Mouse (Mus musculus): ENCODE data around the gene Tbce. TPM values are rescaled to one million over a fixed set of nuclear protein-coding genes. Genes with fewer than 3 reads are reported as not detected.

The Tbce gene
- polyA plus RNA-seq, 1 experiment = 0.59 TPM

GRCm38 (mm10) chr13:14063942-14064271 lies 24.5 kb upstream of the Tbce start:
- Histone ChIP-seq H3K4me3 (replicated peaks) (peak overlapping the region; percentile 89), H3K4me1 (ENCODE audit: control insufficient read depth) (peaks cover 46% of the 10 kb centered on the region), H3K27me3 (ENCODE audit: control insufficient read depth) (no peaks in the 10 kb centered on the region), H3K9me3 (ENCODE audit: control insufficient read depth, low read length) (no peaks in the 10 kb centered on the region), H3K36me3 (ENCODE audit: control insufficient read depth) (peaks cover 43% of the 10 kb centered on the region)
- TF ChIP-seq GATA1 (IDR thresholded peaks at IDR 0.05; ENCODE audit: low read length) (no peak), TAL1 (IDR thresholded peaks at IDR 0.05; ENCODE audit: low read length) (no peak)

GRCm38 (mm10) chr13:14063013-14063941 lies 23.8 kb upstream of the Tbce start, which contains the start of the genes Arid4b and Ggps1:
TSS of gene Arid4b (plus strand) at chr13:14063232.
TSS of gene Ggps1 (minus strand) at chr13:14063488.
- no peak for TF ChIP-seq TAL1 (IDR thresholded peaks at IDR 0.05; ENCODE audit: low read length)
- no peak for TF ChIP-seq GATA1 (IDR thresholded peaks at IDR 0.05; ENCODE audit: low read length)
- H3K4me1 ChIP-seq (ENCODE audit: control insufficient read depth) = peaks cover 41% of the 10 kb centered on the region
- no peaks in the 10 kb centered on the region for H3K9me3 ChIP-seq (ENCODE audit: control insufficient read depth, low read length)
- H3K4me3 ChIP-seq (replicated peaks) = peak within 1 kb of the TSS; percentile 89
- H3K27me3 ChIP-seq (ENCODE audit: control insufficient read depth) = no peaks in the 10 kb centered on the region
- peaks cover 39% of the 10 kb centered on the region for H3K36me3 ChIP-seq (ENCODE audit: control insufficient read depth)

- H3K4me1 ChIP-seq (ENCODE audit: control insufficient read depth) = peaks cover 41% of the 10 kb centered on the region
- peak overlapping the region; percentile 89 for H3K4me3 ChIP-seq (replicated peaks)
- TF ChIP-seq GATA1 (IDR thresholded peaks at IDR 0.05; ENCODE audit: low read length) (no peak), TAL1 (IDR thresholded peaks at IDR 0.05; ENCODE audit: low read length) (no peak)
- H3K27me3 ChIP-seq (ENCODE audit: control insufficient read depth) = no peaks in the 10 kb centered on the region
- peaks cover 35% of the 10 kb centered on the region for H3K36me3 ChIP-seq (ENCODE audit: control insufficient read depth)
- no peaks in the 10 kb centered on the region for H3K9me3 ChIP-seq (ENCODE audit: control insufficient read depth, low read length)
These were observed 23.0 kb upstream of the Tbce start for GRCm38 (mm10) chr13:14062209-14063012.

GRCm38 (mm10) chr13:14059582-14059981 lies 20.1 kb upstream of the Tbce start:
- H3K9me3 ChIP-seq (ENCODE audit: control insufficient read depth, low read length) = no peaks in the 10 kb centered on the region

GRCm38 (mm10) chr13:14056801-14057200 lies 17.4 kb upstream of the Tbce start:
- H3K27me3 ChIP-seq (ENCODE audit: control insufficient read depth) = no peaks in the 10 kb centered on the region
- H3K36me3 ChIP-seq (ENCODE audit: control insufficient read depth) = peaks cover 75% of the 10 kb centered on the region
- H3K4me3 ChIP-seq (replicated peaks) = no peak overlapping the region
- TF ChIP-seq TAL1 (IDR thresholded peaks at IDR 0.05; ENCODE audit: low read length) = no peak
- TF ChIP-seq GATA1 (IDR thresholded peaks at IDR 0.05; ENCODE audit: low read length) = no peak
- no peaks in the 10 kb centered on the region for H3K9me3 ChIP-seq (ENCODE audit: control insufficient read depth, low read length)
- H3K4me1 ChIP-seq (ENCODE audit: control insufficient read depth) = peaks cover 17% of the 10 kb centered on the region

More at GRCm38 (mm10) chr13:14059582-14059981, 20.1 kb upstream of the Tbce start:
- Histone ChIP-seq H3K36me3 (ENCODE audit: control insufficient read depth) (peaks cover 47% of the 10 kb centered on the region), H3K4me3 (replicated peaks) (no peak overlapping the region), H3K27me3 (ENCODE audit: control insufficient read depth) (no peaks in the 10 kb centered on the region), H3K4me1 (ENCODE audit: control insufficient read depth) (peaks cover 24% of the 10 kb centered on the region)
- TF ChIP-seq TAL1 (IDR thresholded peaks at IDR 0.05; ENCODE audit: low read length) = no peak
- TF ChIP-seq GATA1 (IDR thresholded peaks at IDR 0.05; ENCODE audit: low read length) = no peak

GRCm38 (mm10) chr13:14049878-14050277 lies 10.4 kb upstream of the Tbce start:
- Histone ChIP-seq H3K27me3 (ENCODE audit: control insufficient read depth) (no peaks in the 10 kb centered on the region), H3K9me3 (ENCODE audit: control insufficient read depth, low read length) (no peaks in the 10 kb centered on the region), H3K4me1 (ENCODE audit: control insufficient read depth) (no peaks in the 10 kb centered on the region), H3K36me3 (ENCODE audit: control insufficient read depth) (peaks cover 72% of the 10 kb centered on the region), H3K4me3 (replicated peaks) (no peak overlapping the region)
- TF ChIP-seq GATA1 (IDR thresholded peaks at IDR 0.05; ENCODE audit: low read length) (no peak), TAL1 (IDR thresholded peaks at IDR 0.05; ENCODE audit: low read length) (no peak)

- Histone ChIP-seq H3K4me3 (replicated peaks) (no peak overlapping the region), H3K36me3 (ENCODE audit: control insufficient read depth) (peaks cover 22% of the 10 kb centered on the region), H3K4me1 (ENCODE audit: control insufficient read depth) (peaks cover 16% of the 10 kb centered on the region), H3K9me3 (ENCODE audit: control insufficient read depth, low read length) (no peaks in the 10 kb centered on the region), H3K27me3 (ENCODE audit: control insufficient read depth) (no peaks in the 10 kb centered on the region)
- TF ChIP-seq GATA1 (IDR thresholded peaks at IDR 0.05; ENCODE audit: low read length) (no peak), TAL1 (IDR thresholded peaks at IDR 0.05; ENCODE audit: low read length) (no peak)
These were observed 5.1 kb upstream of the Tbce start for GRCm38 (mm10) chr13:14044521-14044920.

GRCm38 (mm10) chr13:14043851-14044250 lies 4.4 kb upstream of the Tbce start:
- Histone ChIP-seq H3K9me3 (ENCODE audit: control insufficient read depth, low read length) (no peaks in the 10 kb centered on the region), H3K36me3 (ENCODE audit: control insufficient read depth) (peaks cover 16% of the 10 kb centered on the region), H3K27me3 (ENCODE audit: control insufficient read depth) (no peaks in the 10 kb centered on the region), H3K4me3 (replicated peaks) (no peak overlapping the region), H3K4me1 (ENCODE audit: control insufficient read depth) (peaks cover 16% of the 10 kb centered on the region)
- TF ChIP-seq GATA1 (IDR thresholded peaks at IDR 0.05; ENCODE audit: low read length) (no peak), TAL1 (IDR thresholded peaks at IDR 0.05; ENCODE audit: low read length) (no peak)

GRCm38 (mm10) chr13:14040186-14040585 lies 748 bp upstream of the Tbce start:
- peaks cover 3% of the 10 kb centered on the region for H3K9me3 ChIP-seq (ENCODE audit: control insufficient read depth, low read length)
- peaks cover 46% of the 10 kb centered on the region for H3K4me1 ChIP-seq (ENCODE audit: control insufficient read depth)
- peaks cover 18% of the 10 kb centered on the region for H3K36me3 ChIP-seq (ENCODE audit: control insufficient read depth)
- peak overlapping the region; percentile 70 for H3K4me3 ChIP-seq (replicated peaks)
- H3K27me3 ChIP-seq (ENCODE audit: control insufficient read depth) = no peaks in the 10 kb centered on the region
- no peak for TF ChIP-seq TAL1 (IDR thresholded peaks at IDR 0.05; ENCODE audit: low read length)
- TF ChIP-seq GATA1 (IDR thresholded peaks at IDR 0.05; ENCODE audit: low read length) = no peak

Data from erythroblast, embryonic 14.5 days (primary cell).